Mouse (Mus musculus) limb, embryonic 15.5 days (tissue): ENCODE measurements around the gene Fn1. TPM values are rescaled to one million over a fixed set of nuclear protein-coding genes. Genes with fewer than 3 reads are reported as not detected.
A peak's percentile ranks its signal among the peaks of the same experiment; 100 is the strongest.

Source experiments
- ATAC-seq: fragments of 200-750 bp; cut with Nextera tagmentation; 2 replicates; pipeline ENCODE4 v1.8.0; 2017; ENCODE audit warnings: low read depth, moderate TSS enrichment; ENCODE audit not compliant: insufficient number of reproducible peaks, low FRiP score, low TSS enrichment
- H3K27ac ChIP-seq: fragments of 300-500 bp; sonication (generic); 2 replicates; pipeline ENCODE4 v1.5.1; 2015; ENCODE audit warnings: moderate library complexity, mild to moderate bottlenecking, inconsistent platforms
- H3K27me3 ChIP-seq: fragments of 300-500 bp; sonication (generic); 2 replicates; pipeline ENCODE4 v1.6.1; 2015; ENCODE audit warnings: inconsistent platforms
- H3K36me3 ChIP-seq: fragments of 300-500 bp; sonication (generic); 2 replicates; pipeline ENCODE4 v1.6.1; 2015; ENCODE audit warnings: inconsistent platforms
- H3K4me1 ChIP-seq: fragments of 300-500 bp; sonication (generic); 2 replicates; pipeline ENCODE4 v1.6.1; 2015; ENCODE audit warnings: inconsistent platforms
- H3K4me2 ChIP-seq: fragments of 300-500 bp; sonication (generic); 2 replicates; pipeline ENCODE4 v1.6.1; 2015; ENCODE audit warnings: mild to moderate bottlenecking, inconsistent platforms
- H3K4me3 ChIP-seq: fragments of 300-500 bp; sonication (generic); 2 replicates; pipeline ENCODE4 v1.5.1; 2015; ENCODE audit warnings: mild to moderate bottlenecking, inconsistent platforms
- H3K9ac ChIP-seq: fragments of 300-500 bp; sonication (generic); 2 replicates; pipeline ENCODE4 v1.6.1; 2015; ENCODE audit warnings: inconsistent platforms
- H3K9me3 ChIP-seq: fragments of 300-500 bp; sonication (generic); 2 replicates; pipeline ENCODE4 v1.6.1; 2016; ENCODE audit warnings: inconsistent platforms
- WGBS: fragments of 180-500 bp; shearing (Covaris S2); methylation state at CpG from one replicate; pipeline ENCODE4 v1.1.7; 2015; 5-methylcytosine and 5-hydroxymethylcytosine counted together
- polyA plus RNA-seq: library from polyadenylated mRNA; unstranded; fragments of >200 nt; fragmentation: Nextera tagmentation; extraction: Ambion mirVana; gene quantifications from 2 replicates; pipeline ENCODE4 v1.2.1, GENCODE M21; 2015

Fn1 gene
- polyA plus RNA-seq, 1 experiment from 2014 or later, result 197 TPM

DNA sequence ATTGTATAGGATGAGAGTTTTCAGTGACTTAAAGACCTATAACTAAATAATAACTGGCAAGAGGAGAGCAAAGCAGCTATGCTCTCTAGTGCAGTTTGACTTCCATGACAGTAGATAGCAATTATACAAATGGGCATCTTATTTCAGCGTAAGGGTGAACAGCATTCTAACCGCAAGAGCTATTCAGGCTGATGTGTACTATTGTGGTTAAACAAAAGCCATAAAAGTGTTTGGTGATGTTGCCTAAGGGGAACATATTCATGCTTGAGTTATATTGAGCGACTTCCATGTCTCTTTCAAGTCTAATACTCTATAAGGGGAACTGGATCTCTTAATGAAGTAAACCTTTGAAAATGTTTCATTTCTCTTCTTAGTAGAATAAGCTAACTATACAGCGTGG is 21.3 kb upstream of the Fn1 start:
- Histone ChIP-seq H3K27me3 (no peaks in the 10 kb centered on the region), H3K4me2 (no peak overlapping the region), H3K4me3 (no peak overlapping the region), H3K9me3 (no peaks in the 10 kb centered on the region), H3K27ac (no peak overlapping the region), H3K4me1 (peaks cover 7% of the 10 kb centered on the region; the same call in 1 of the 2 replicates), H3K36me3 (no peaks in the 10 kb centered on the region), H3K9ac (no peak overlapping the region)
- no peak for ATAC-seq
- 87% methylated on average over 4 of the region's 4 CpGs for WGBS

DNA sequence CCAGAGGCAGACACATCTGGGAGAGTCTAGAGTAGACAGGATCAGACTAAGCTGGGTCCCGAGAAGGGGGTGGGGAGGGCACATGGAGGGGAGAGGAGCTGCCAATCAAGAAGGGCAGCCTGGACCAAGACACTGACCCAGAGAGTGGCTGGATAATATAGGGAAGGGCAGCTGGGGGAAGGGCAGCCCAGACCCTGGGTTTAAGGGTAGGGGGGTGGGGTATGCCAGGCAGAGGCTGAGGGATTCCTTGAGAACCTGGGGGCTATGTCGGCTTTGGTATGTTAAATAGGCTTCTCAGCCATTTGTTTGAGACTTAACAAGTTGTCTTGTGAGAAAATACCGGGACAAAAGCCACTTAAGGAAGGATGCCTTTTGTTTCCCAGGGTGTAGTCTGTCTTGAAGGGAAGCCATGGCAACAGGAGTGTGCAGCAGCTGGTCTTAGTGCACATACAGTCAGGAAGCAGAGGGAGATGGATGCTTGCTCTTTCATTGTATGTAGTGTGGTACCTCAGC is 20.5 kb upstream of the Fn1 start:
- no peak overlapping the region for H3K9ac ChIP-seq
- no peaks in the 10 kb centered on the region for H3K27me3 ChIP-seq
- H3K4me2 ChIP-seq, result no peak overlapping the region
- ATAC-seq, result no peak
- no peak overlapping the region for H3K27ac ChIP-seq
- H3K4me1 ChIP-seq, result peaks cover 7% of the 10 kb centered on the region; the same call in 1 of the 2 replicates
- H3K4me3 ChIP-seq, result no peak overlapping the region
- H3K9me3 ChIP-seq, result no peaks in the 10 kb centered on the region
- H3K36me3 ChIP-seq, result no peaks in the 10 kb centered on the region
- WGBS, result 6% methylated on average over 3 of the region's 3 CpGs

DNA sequence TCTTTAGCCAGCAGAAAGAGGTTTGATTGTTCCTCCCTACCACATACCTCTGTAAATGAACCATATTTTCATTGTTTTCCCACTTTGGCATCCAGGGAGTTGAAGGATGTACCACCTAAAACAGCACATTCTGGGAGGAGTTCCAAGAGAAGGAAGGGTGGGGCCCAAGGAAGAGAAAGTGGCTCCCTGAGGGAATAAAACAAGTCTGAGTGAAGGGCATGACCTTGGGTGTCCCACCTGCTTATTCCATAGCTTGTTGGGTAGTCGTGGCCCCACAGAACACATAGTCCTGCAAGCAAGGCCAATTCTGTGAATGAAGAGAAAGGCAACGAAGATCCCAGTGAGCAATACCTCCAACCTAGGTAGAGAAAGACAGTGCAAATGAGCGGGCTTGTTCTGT is 19.3 kb upstream of the Fn1 start:
- Histone ChIP-seq H3K36me3 (no peaks in the 10 kb centered on the region), H3K4me1 (peaks cover 7% of the 10 kb centered on the region; the same call in 1 of the 2 replicates), H3K9ac (no peak overlapping the region), H3K27ac (no peak overlapping the region), H3K27me3 (no peaks in the 10 kb centered on the region), H3K9me3 (no peaks in the 10 kb centered on the region; the same call in 1 of the 2 replicates), H3K4me2 (no peak overlapping the region), H3K4me3 (no peak overlapping the region)
- WGBS, result 76% methylated on average over 3 of the region's 3 CpGs
- ATAC-seq, result no peak

DNA sequence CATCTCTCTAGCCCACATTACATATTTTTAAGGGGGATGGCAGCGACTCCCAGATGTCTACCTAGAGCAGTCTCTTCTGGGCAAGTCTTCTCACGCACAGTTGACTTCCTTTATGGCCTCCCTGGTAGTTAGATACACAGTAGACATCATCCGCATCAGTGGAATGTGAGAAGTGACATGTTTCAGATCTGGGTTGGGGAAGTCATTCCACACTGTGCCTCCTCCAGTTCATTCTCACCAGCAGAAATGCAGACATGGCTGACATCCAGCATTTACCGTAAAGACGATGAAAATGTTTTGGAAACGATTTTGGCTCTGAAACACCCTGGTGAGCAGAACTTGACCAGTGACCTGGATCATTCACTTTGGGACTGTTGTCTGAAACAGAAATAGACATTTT is 10.2 kb upstream of the Fn1 start:
- no peak overlapping the region for H3K27ac ChIP-seq
- no peaks in the 10 kb centered on the region for H3K36me3 ChIP-seq
- ATAC-seq, result no peak
- H3K9me3 ChIP-seq, result no peaks in the 10 kb centered on the region; the same call in 1 of the 2 replicates
- no peaks in the 10 kb centered on the region for H3K4me1 ChIP-seq
- no peak overlapping the region for H3K4me3 ChIP-seq
- H3K27me3 ChIP-seq, result no peaks in the 10 kb centered on the region
- WGBS, result 85% methylated on average over 6 of the region's 6 CpGs
- H3K9ac ChIP-seq, result no peak overlapping the region
- H3K4me2 ChIP-seq, result no peak overlapping the region

DNA sequence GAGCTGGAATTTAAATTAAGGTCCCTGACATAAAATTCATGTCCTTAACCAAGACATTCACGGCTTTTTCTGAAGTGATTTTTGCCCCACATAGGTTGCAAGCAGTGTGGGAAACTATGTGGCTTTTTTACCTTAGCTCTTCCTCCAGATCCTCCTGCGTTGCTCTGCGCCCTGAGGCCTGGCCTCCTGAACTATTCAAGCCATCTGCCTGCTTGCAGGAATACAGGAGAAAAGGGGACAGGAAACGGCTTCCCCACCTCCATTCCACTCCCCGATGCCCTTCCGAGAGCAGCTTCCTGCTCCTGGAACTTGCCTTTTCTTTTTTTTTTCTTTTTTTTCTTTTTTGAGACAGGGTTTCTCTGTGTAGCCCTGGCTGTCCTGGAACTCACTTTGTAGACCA is 5.6 kb upstream of the Fn1 start:
- no peak overlapping the region for H3K4me3 ChIP-seq
- no peaks in the 10 kb centered on the region for H3K27me3 ChIP-seq
- WGBS, result 56% methylated on average over 6 of the region's 6 CpGs
- no peak overlapping the region for H3K27ac ChIP-seq
- peaks cover 9% of the 10 kb centered on the region; the same call in 1 of the 2 replicates for H3K4me1 ChIP-seq
- no peak for ATAC-seq
- no peak overlapping the region for H3K4me2 ChIP-seq
- H3K36me3 ChIP-seq, result no peaks in the 10 kb centered on the region
- H3K9ac ChIP-seq, result no peak overlapping the region
- no peaks in the 10 kb centered on the region for H3K9me3 ChIP-seq

DNA sequence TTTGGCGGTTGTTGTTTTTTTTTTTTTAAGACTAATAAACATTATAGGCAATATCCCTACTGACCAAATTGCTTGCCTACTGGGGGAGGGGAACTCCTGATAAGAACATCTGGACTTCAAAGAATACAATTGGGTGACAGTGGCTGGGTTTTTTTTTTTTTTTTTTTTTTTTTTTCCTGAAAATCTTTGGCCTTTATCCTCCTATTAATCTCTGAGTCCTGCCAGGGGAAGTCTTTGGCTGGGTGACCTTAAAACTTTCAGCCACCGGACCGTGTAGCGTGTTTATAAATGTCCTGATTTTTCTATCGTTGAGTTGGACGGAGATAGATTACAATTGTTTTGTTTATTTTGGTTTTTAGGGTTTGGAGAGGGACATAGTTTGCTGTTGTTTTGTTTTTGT is 3.3 kb upstream of the Fn1 start:
- Histone ChIP-seq H3K27me3 (no peaks in the 10 kb centered on the region), H3K4me1 (peaks cover 9% of the 10 kb centered on the region; the same call in 1 of the 2 replicates), H3K36me3 (no peaks in the 10 kb centered on the region), H3K9me3 (no peaks in the 10 kb centered on the region), H3K4me2 (no peak overlapping the region), H3K4me3 (no peak overlapping the region), H3K9ac (no peak overlapping the region), H3K27ac (no peak overlapping the region)
- WGBS, result 58% methylated on average over 6 of the region's 6 CpGs
- ATAC-seq, result no peak

DNA sequence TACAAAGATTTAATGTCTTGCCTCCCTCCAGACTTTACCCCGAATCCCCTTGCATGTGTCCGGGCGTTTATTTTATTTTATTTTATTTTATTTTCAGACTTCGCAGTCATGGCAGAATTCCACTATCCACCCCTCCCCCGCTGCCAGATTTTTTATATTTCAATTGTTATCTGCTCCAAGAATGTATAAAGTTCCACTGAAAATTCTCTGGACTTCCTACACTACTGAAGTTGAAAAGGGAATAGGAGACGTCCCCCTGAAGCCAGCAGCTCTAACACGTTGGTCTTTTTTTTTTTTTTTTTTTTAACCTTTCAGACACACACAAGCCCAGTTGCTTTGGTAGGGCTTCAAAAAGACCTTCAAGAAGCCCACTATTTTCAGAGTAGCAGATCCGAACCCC is 1.2 kb upstream of the Fn1 start:
- Histone ChIP-seq H3K4me1 (peaks cover 19% of the 10 kb centered on the region), H3K9ac (peak overlapping the region; percentile 63; the same call in 1 of the 2 replicates), H3K27me3 (no peaks in the 10 kb centered on the region), H3K36me3 (0 out of 2 replicates have a peak, but pooled peaks cover 7% of the 10 kb centered on the region), H3K4me2 (peak overlapping the region; percentile 75), H3K4me3 (peak overlapping the region; percentile 63), H3K27ac (peak overlapping the region; percentile 94), H3K9me3 (no peaks in the 10 kb centered on the region)
- ATAC-seq, result no peak
- 10% methylated on average over 8 of the region's 8 CpGs for WGBS

DNA sequence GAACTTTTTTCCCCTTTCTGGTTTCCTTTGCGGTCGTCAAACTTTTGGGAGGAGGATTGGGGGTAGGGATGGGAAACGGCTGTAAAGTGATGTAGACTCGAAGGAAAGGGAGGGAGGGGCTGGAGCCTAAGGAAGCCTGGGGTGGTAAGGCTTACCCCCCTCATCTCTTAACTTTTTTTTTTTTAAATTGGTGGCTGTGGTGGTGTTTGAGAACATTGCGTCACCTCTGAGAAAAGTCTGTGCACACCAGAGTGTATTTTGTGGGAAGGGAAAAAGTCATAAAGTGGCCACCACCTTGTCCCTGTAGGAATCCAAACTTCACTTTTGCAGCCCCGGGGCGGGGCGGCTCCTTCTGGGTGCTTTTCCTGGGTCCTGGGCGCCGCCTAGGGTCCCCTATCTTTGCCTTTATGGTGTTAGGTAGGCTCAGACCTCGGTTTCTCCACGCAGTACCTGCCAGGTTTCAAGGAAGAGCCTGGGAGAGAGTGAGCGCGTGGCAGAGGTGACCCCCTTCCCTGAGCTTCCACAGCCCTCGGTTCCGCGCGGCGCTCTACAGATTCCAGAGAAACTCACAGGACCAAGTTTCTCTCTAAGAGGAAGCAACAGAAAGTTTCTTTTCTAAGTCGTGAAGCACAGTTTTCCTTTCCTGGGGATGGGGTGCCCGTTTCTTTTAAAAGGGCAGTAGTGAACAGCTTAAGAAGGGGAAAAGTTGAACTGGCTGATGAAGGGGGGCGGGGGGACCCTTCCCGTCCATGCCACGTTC is 580 bp upstream of the Fn1 start:
- Histone ChIP-seq H3K27me3 (no peaks in the 10 kb centered on the region), H3K9me3 (no peaks in the 10 kb centered on the region), H3K4me1 (peaks cover 19% of the 10 kb centered on the region), H3K9ac (peak overlapping the region; percentile 63), H3K36me3 (0 out of 2 replicates have a peak, but pooled peaks cover 11% of the 10 kb centered on the region), H3K4me2 (peak overlapping the region; percentile 75), H3K27ac (peak overlapping the region; percentile 94), H3K4me3 (peak overlapping the region; percentile 63)
- peak; percentile 89 for ATAC-seq
- under 1% methylated on average over 24 of the region's 24 CpGs for WGBS

DNA sequence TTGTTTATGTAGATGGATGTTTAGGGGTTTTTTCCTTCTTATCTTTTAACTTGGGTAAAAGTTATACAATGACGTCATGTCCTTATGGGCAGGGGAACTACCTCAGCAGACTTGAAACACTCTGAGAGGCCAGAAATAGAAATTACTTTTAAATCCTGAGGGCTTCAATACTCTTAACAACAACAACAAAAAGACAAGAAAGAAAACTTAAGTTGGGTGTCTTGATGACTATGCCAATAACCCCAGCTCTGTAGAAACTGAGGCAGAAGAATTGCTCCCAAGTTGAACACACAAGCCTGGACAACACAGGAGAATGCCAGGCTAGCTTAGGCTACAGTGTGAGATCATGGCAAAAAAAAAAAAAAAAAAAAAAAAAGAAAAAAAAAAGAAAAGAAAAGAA is 1.2 kb downstream of the Fn1 start:
- H3K27ac ChIP-seq, result peak overlapping the region; percentile 58; the same call in 1 of the 2 replicates
- H3K4me3 ChIP-seq, result peak overlapping the region; percentile 63
- H3K9ac ChIP-seq, result no peak overlapping the region
- WGBS, result 33% methylated on average over 1 of the region's 1 CpGs
- ATAC-seq, result no peak
- H3K9me3 ChIP-seq, result no peaks in the 10 kb centered on the region
- peaks cover 21% of the 10 kb centered on the region for H3K36me3 ChIP-seq
- peak overlapping the region; percentile 75 for H3K4me2 ChIP-seq
- no peaks in the 10 kb centered on the region for H3K27me3 ChIP-seq
- peaks cover 19% of the 10 kb centered on the region for H3K4me1 ChIP-seq

DNA sequence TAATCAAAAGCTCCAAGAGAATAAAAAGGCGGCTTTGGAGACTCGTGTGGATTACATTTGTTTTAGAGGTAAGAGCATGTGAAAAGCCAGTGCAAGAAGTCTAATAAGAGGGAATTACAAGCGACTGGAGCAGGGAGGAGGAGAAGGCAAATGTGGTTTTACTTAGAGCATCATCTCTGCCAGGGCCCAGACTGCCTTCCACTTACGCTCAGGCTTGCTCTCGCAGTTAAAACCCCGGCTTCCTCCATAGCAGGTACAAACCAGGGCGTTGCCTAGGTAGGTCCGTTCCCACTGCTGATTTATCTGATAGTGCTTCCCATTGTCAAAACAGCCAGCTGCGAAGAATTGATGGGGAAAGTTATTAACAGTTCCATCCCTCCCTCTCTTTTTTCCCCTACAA is 1.7 kb downstream of the Fn1 start:
- H3K27me3 ChIP-seq, result no peaks in the 10 kb centered on the region
- no peak for ATAC-seq
- peaks cover 19% of the 10 kb centered on the region for H3K4me1 ChIP-seq
- peak overlapping the region; percentile 63 for H3K4me3 ChIP-seq
- H3K36me3 ChIP-seq, result peaks cover 22% of the 10 kb centered on the region
- H3K4me2 ChIP-seq, result peak overlapping the region; percentile 75
- no peaks in the 10 kb centered on the region for H3K9me3 ChIP-seq
- H3K27ac ChIP-seq, result peak overlapping the region; percentile 58; the same call in 1 of the 2 replicates
- 0 out of 2 replicates have a peak overlapping the region, but pooled peaks have one; percentile 10 for H3K9ac ChIP-seq
- 22% methylated on average over 9 of the region's 9 CpGs for WGBS

DNA sequence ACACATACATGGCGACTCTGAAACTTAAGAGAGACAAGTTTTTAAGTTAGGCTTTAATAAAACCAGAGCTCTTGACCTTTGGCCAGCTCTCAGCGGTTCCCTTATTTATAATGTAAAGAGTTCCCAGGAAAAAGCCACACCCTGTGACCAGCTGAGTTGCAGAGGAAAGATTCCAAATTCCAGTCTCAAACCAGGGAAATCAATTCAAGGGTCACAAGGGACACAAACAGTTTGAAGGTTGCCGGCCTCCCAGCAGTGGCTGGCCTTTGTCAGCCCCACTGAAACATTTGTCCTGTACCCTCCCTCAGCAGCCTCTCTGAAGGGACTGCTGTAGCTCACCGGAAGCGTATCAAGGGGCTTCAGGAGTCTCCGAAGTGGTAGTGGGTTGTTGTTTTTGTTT is 2.3 kb downstream of the Fn1 start:
- Histone ChIP-seq H3K36me3 (peaks cover 26% of the 10 kb centered on the region), H3K9ac (no peak overlapping the region), H3K4me1 (peaks cover 19% of the 10 kb centered on the region), H3K4me3 (peak overlapping the region; percentile 63), H3K27me3 (no peaks in the 10 kb centered on the region), H3K4me2 (peak overlapping the region; percentile 75), H3K27ac (no peak overlapping the region), H3K9me3 (no peaks in the 10 kb centered on the region)
- no peak for ATAC-seq
- WGBS, result 23% methylated on average over 6 of the region's 6 CpGs

DNA sequence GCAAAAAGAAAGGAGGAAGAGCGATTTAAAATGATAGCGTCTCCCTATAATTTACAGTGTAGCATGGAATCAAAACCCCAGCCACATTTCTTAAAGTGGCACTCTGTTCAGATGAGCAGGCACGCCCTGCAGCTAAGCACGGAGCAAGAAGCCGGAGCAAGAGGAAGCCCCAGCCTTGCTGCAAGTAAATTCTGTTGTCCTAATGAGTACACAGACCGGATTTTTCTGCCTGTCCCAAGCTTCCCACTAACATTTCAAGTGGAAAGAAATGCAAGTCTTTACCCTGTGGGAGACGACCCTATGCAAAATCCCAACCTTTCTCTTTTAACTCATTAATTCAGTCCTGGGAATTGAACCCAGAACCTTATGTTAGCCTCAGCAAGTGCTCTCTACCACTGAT is 4.8 kb downstream of the Fn1 start:
- no peak overlapping the region for H3K4me3 ChIP-seq
- H3K9me3 ChIP-seq, result no peaks in the 10 kb centered on the region
- peaks cover 10% of the 10 kb centered on the region for H3K4me1 ChIP-seq
- no peak overlapping the region for H3K27ac ChIP-seq
- WGBS, result 81% methylated on average over 7 of the region's 7 CpGs
- H3K36me3 ChIP-seq, result peaks cover 51% of the 10 kb centered on the region
- H3K9ac ChIP-seq, result no peak overlapping the region
- H3K4me2 ChIP-seq, result no peak overlapping the region
- H3K27me3 ChIP-seq, result no peaks in the 10 kb centered on the region
- no peak for ATAC-seq
